Mouse (Mus musculus): ENCODE data around the gene Elk4.

Elk4 gene

GRCm38 (mm10) chr1:131987432-131987831, 20.0 kb upstream of the Elk4 start:
- no peak for DNase-seq (ENCODE audit: low spot score)

GRCm38 (mm10) chr1:131989476-131989875, 17.9 kb upstream of the Elk4 start:
- DNase-seq (ENCODE audit: low spot score): no peak

- DNase-seq (ENCODE audit: low spot score): no peak
Observed at GRCm38 (mm10) chr1:131990083-131990760, 17.2 kb upstream of the Elk4 start.

- no peak for DNase-seq (ENCODE audit: low spot score)
Observed at GRCm38 (mm10) chr1:131992561-131993001, 14.8 kb upstream of the Elk4 start.

- no peak for DNase-seq (ENCODE audit: low spot score)
Observed at GRCm38 (mm10) chr1:131993169-131994040, 14.0 kb upstream of the Elk4 start.

GRCm38 (mm10) chr1:131995062-131995461, 12.3 kb upstream of the Elk4 start:
- DNase-seq (ENCODE audit: low spot score): peak; percentile 64

GRCm38 (mm10) chr1:132000506-132000905, 6.9 kb upstream of the Elk4 start:
- DNase-seq (ENCODE audit: low spot score): no peak

- no peak for DNase-seq (ENCODE audit: low spot score)
Observed at GRCm38 (mm10) chr1:132001880-132002330, 5.5 kb upstream of the Elk4 start.

- no peak for DNase-seq (ENCODE audit: low spot score)
Observed at GRCm38 (mm10) chr1:132003111-132003510, 4.3 kb upstream of the Elk4 start.

GRCm38 (mm10) chr1:132003817-132004216, 3.6 kb upstream of the Elk4 start:
- DNase-seq (ENCODE audit: low spot score): no peak

- no peak for DNase-seq (ENCODE audit: low spot score)
Observed at GRCm38 (mm10) chr1:132004574-132005180, 2.7 kb upstream of the Elk4 start.

- no peak for DNase-seq (ENCODE audit: low spot score)
Observed at GRCm38 (mm10) chr1:132005466-132005865, 1.9 kb upstream of the Elk4 start.

- peak; percentile 51 for DNase-seq (ENCODE audit: low spot score)
Observed at GRCm38 (mm10) chr1:132006046-132006445, 1.4 kb upstream of the Elk4 start.

GRCm38 (mm10) chr1:132006721-132007120, 686 bp upstream of the Elk4 start:
- no peak for DNase-seq (ENCODE audit: low spot score)

- DNase-seq (ENCODE audit: low spot score): peak; percentile 85
Observed at GRCm38 (mm10) chr1:132007828-132008827, 721 bp downstream of the Elk4 start.

- no peak for DNase-seq (ENCODE audit: low spot score)
Observed at GRCm38 (mm10) chr1:132008881-132009644, 1.7 kb downstream of the Elk4 start.

- DNase-seq (ENCODE audit: low spot score): peak; percentile 51
Observed at GRCm38 (mm10) chr1:132010632-132011501, 3.5 kb downstream of the Elk4 start.

GRCm38 (mm10) chr1:132011785-132012184, 4.4 kb downstream of the Elk4 start:
- no peak for DNase-seq (ENCODE audit: low spot score)

GRCm38 (mm10) chr1:132012861-132013260, 5.5 kb downstream of the Elk4 start:
- DNase-seq (ENCODE audit: low spot score): no peak

GRCm38 (mm10) chr1:132014800-132015199, 7.4 kb downstream of the Elk4 start:
- DNase-seq (ENCODE audit: low spot score): no peak

Data from lung, postnatal 25 days (tissue).